Mouse (Mus musculus) activated CD4-positive, CD25-positive, alpha-beta regulatory T cell (primary cell): Measurements from ENCODE around the gene Olfr262. TPM values are rescaled to one million over a fixed set of nuclear protein-coding genes. Genes with fewer than 3 reads are reported as not detected.

ENCODE experiments used
- polyA plus RNA-seq, 2 experiments: library from polyadenylated mRNA; unstranded; fragments of 100-300 nt; shearing (Covaris generic); gene quantifications; one replicate each; pipeline ENCODE4 v1.2.1; 2017

Olfr262 gene
- under 1 TPM in 1 of 2 experiments, not detected in 1; 0.49 TPM for polyA plus RNA-seq

GRCm38 (mm10) chr19:12241559-12241958 is at the start of gene Olfr262:
Olfr262 (minus strand) TSS chr19:12241659.

GRCm38 (mm10) chr19:12279554-12279953 is 38.1 kb upstream of the Olfr262 start, which contains the start of gene Olfr1434:
Olfr1434 (plus strand) TSS chr19:12279854.

GRCm38 (mm10) chr19:12260732-12261131 is 19.3 kb upstream of the Olfr262 start, which contains the start of gene Olfr235:
Olfr235 (plus strand) TSS chr19:12261032.

DNA sequence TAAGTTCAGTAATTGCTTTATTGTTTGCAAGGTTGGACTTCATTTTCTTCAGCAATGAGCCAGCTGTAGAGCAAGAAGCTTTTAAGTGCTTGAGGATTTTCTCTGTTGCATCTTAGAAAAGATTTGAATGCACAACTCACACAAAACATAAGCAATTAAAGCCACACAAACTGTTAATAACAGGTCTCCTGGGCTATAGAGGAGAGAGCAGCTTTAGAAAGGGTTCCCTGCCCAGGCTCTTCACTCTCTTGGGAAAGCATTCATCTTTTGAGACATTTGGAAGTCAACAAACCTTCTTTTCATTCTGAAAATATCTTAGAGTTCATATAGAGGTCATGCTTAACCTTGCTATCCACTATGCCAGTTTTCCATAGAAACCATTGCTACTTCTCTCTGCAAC is 9.0 kb downstream of the Olfr262 start, which contains the start of gene Olfr1432:
Olfr1432 (minus strand) TSS at position 101 of the 400 bp plus-strand sequence.

DNA sequence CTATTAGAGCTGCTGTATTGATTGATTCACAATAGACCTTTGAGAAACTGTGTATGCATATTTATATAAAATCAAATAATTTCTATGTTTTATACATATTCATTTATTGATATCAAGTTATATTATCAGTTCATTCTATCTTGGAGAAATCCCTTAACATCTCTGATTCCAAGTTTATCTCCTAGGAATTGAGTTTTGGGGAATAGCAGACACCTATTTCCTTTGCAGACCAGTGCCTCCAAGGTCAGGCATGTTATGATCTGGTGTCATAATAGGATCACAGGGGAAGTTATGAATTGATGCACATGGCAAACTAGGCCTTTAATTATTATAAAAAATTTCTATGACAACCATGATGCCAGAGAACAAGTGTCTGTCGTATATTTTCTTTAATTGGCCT is 41.1 kb downstream of the Olfr262 start, which contains the start of gene Olfr1431:
Olfr1431 (plus strand) TSS at position 301 of the 400 bp plus-strand sequence.

Other genes with a start within 250 kb of the Olfr262 start
- gene Olfr1423, start 200.3 kb downstream of the Olfr262 start, polyA plus RNA-seq: under 1 TPM in 1 of 2 experiments, not detected in 1; 0.11 TPM
- gene Olfr1424, start 179.0 kb downstream of the Olfr262 start, polyA plus RNA-seq: under 1 TPM; 0.10 to 0.20 TPM
- under 1 TPM in 1 of 2 experiments, not detected in 1; 0.09 TPM for gene Olfr1425, start 163.9 kb downstream of the Olfr262 start, polyA plus RNA-seq
- gene Olfr1426, start 149.6 kb downstream of the Olfr262 start, polyA plus RNA-seq: not detected
- gene Olfr1427, start 138.3 kb downstream of the Olfr262 start, polyA plus RNA-seq: not detected
- gene Olfr1428, start 125.8 kb downstream of the Olfr262 start, polyA plus RNA-seq: not detected
- under 1 TPM in 1 of 2 experiments, not detected in 1; 0.23 TPM for gene Olfr76, start 118.5 kb downstream of the Olfr262 start, polyA plus RNA-seq
- under 1 TPM; 0.17 to 0.20 TPM for gene Olfr1555-ps1, start 71.5 kb downstream of the Olfr262 start, polyA plus RNA-seq
- gene Olfr1431, start 41.0 kb downstream of the Olfr262 start, polyA plus RNA-seq: not detected
- gene Olfr1432, start 9.1 kb downstream of the Olfr262 start, polyA plus RNA-seq: under 1 TPM in 1 of 2 experiments, not detected in 1; 0.12 TPM
- not detected for gene Olfr235, start 19.4 kb upstream of the Olfr262 start, polyA plus RNA-seq
- not detected for gene Olfr1434, start 38.2 kb upstream of the Olfr262 start, polyA plus RNA-seq
- gene Olfr1436, start 57.5 kb upstream of the Olfr262 start, polyA plus RNA-seq: not detected
- under 1 TPM in 1 of 2 experiments, not detected in 1; 0.98 TPM for gene Olfr1437, start 83.4 kb upstream of the Olfr262 start, polyA plus RNA-seq
- under 1 TPM in 1 of 2 experiments, not detected in 1; 0.04 TPM for gene Olfr1438-ps1, start 94.3 kb upstream of the Olfr262 start, polyA plus RNA-seq
- gene Olfr1440, start 145.6 kb upstream of the Olfr262 start, polyA plus RNA-seq: under 1 TPM in 1 of 2 experiments, not detected in 1; 0.04 TPM
- not detected for gene Olfr1441, start 175.8 kb upstream of the Olfr262 start, polyA plus RNA-seq
- under 1 TPM in 1 of 2 experiments, not detected in 1; 0.10 TPM for gene Pfpl, start 186.2 kb upstream of the Olfr262 start, polyA plus RNA-seq
- gene Mpeg1, start 219.1 kb upstream of the Olfr262 start, polyA plus RNA-seq: 1 to 10 TPM in 1 of 2 experiments, under 1 TPM in 1; 0.88 to 2.5 TPM